Mouse (Mus musculus): ENCODE data around the gene Tssk3. TPM values are rescaled to one million over a fixed set of nuclear protein-coding genes. Genes with fewer than 3 reads are reported as not detected.

Tssk3 gene
- polyA plus RNA-seq, 1 experiment from 2014 or later: not detected

DNA sequence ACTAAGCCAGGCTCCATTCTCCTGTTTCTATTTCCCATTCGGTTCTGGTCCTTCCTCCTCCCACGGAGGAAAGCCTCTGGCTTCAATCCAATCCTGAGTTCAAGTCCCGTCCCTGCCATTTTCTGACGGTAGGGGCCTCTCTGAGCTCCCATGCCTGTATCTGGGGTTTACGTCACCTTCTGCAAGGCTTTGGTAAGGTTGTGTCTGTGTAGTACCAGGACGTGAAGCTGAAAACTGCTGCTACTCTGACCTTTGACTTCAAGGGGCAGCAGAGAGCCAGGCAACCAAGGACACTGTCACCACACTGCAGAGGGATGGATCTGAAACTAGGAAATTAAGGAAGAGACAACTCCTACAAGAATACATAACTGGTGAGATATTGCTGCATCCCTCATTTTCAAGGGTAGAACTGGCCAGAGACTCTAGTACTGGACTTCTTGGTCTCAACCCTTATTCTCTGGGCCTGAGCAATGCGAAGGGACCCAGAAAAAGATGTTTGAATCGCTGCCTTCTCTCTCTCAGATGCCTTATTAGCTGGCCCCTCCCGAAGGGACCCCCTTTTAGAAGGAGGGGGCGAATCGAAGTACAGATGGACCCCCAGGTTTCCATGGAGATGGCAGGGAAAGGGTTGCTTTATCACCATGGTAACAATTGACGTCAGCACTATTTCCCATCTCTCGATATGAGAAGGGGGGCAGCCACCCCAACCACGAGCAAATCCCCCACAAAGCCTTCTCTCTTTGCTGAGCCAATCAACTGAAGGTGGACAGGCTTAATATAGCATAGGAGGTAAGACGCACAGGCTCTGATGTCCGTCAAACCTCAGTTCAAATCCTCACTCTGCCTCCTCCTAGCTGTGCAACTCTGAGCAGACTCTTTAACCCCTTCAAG is 5.1 kb upstream of the Tssk3 start:
- 27% methylated on average over 16 of the region's 16 CpGs for WGBS
- Histone ChIP-seq H3K36me3 (ENCODE audit: control insufficient read depth, insufficient read depth, low read length) (no peaks in the 10 kb centered on the region), H3K9ac (ENCODE audit: low read length) (peak overlapping the region; percentile 13; the same call in 1 of the 2 replicates), H3K9me3 (ENCODE audit: control insufficient read depth, low read length) (no peaks in the 10 kb centered on the region), H3K27ac (ENCODE audit: low read depth, low read length) (no peak overlapping the region), H3K4me3 (ENCODE audit: low read depth, low read length) (no peak overlapping the region), H3K4me1 (replicated peaks; ENCODE audit: control insufficient read depth, insufficient read depth, low read length) (peaks cover 19% of the 10 kb centered on the region), H3K27me3 (ENCODE audit: control insufficient read depth, insufficient read depth, low read length) (peaks cover 12% of the 10 kb centered on the region), H3K4me2 (ENCODE audit: low read depth, low read length, severe bottlenecking) (no peak overlapping the region)
- ATAC-seq (replicated peaks; ENCODE audit: low FRiP score) (no peak), DNase-seq (ENCODE audit: low spot score) (no peak)

- no peak overlapping the region for H3K4me3 ChIP-seq (ENCODE audit: low read depth, low read length)
- no peaks in the 10 kb centered on the region for H3K9me3 ChIP-seq (ENCODE audit: control insufficient read depth, low read length)
- no peak for DNase-seq (ENCODE audit: low spot score)
- 64% methylated on average over 7 of the region's 7 CpGs for WGBS
- no peaks in the 10 kb centered on the region for H3K36me3 ChIP-seq (ENCODE audit: control insufficient read depth, insufficient read depth, low read length)
- H3K4me1 ChIP-seq (replicated peaks; ENCODE audit: control insufficient read depth, insufficient read depth, low read length): peaks cover 21% of the 10 kb centered on the region
- no peak overlapping the region for H3K9ac ChIP-seq (ENCODE audit: low read length)
- no peak for ATAC-seq (replicated peaks; ENCODE audit: low FRiP score)
- no peak overlapping the region for H3K4me2 ChIP-seq (ENCODE audit: low read depth, low read length, severe bottlenecking)
- H3K27me3 ChIP-seq (ENCODE audit: control insufficient read depth, insufficient read depth, low read length): peaks cover 17% of the 10 kb centered on the region
- no peak overlapping the region for H3K27ac ChIP-seq (ENCODE audit: low read depth, low read length)
Measured at GRCm38 (mm10) chr4:129494681-129495080, 3.9 kb upstream of the Tssk3 start.

- ATAC-seq (replicated peaks; ENCODE audit: low FRiP score): no peak
- no peaks in the 10 kb centered on the region; the same call in 1 of the 2 replicates for H3K36me3 ChIP-seq (ENCODE audit: control insufficient read depth, insufficient read depth, low read length)
Measured at GRCm38 (mm10) chr4:129481090-129481489, 9.7 kb downstream of the Tssk3 start.

GRCm38 (mm10) chr4:129479863-129480262 is 11.0 kb downstream of the Tssk3 start:
- H3K4me3 ChIP-seq (ENCODE audit: low read depth, low read length): no peak overlapping the region
- DNase-seq (ENCODE audit: low spot score): no peak
- H3K4me2 ChIP-seq (ENCODE audit: low read depth, low read length, severe bottlenecking): no peak overlapping the region
- no peak overlapping the region for H3K9ac ChIP-seq (ENCODE audit: low read length)
- H3K27ac ChIP-seq (ENCODE audit: low read depth, low read length): no peak overlapping the region
- H3K27me3 ChIP-seq (ENCODE audit: control insufficient read depth, insufficient read depth, low read length): no peaks in the 10 kb centered on the region
- 79% methylated on average over 3 of the region's 3 CpGs for WGBS
- H3K36me3 ChIP-seq (ENCODE audit: control insufficient read depth, insufficient read depth, low read length): no peaks in the 10 kb centered on the region; the same call in 1 of the 2 replicates
- ATAC-seq (replicated peaks; ENCODE audit: low FRiP score): no peak
- H3K4me1 ChIP-seq (replicated peaks; ENCODE audit: control insufficient read depth, insufficient read depth, low read length): no peaks in the 10 kb centered on the region
- H3K9me3 ChIP-seq (ENCODE audit: control insufficient read depth, low read length): no peaks in the 10 kb centered on the region

More at GRCm38 (mm10) chr4:129481090-129481489, 9.7 kb downstream of the Tssk3 start:
- Histone ChIP-seq H3K4me3 (ENCODE audit: low read depth, low read length) (no peak overlapping the region), H3K27me3 (ENCODE audit: control insufficient read depth, insufficient read depth, low read length) (no peaks in the 10 kb centered on the region), H3K27ac (ENCODE audit: low read depth, low read length) (no peak overlapping the region), H3K4me2 (ENCODE audit: low read depth, low read length, severe bottlenecking) (no peak overlapping the region), H3K9ac (ENCODE audit: low read length) (no peak overlapping the region), H3K4me1 (replicated peaks; ENCODE audit: control insufficient read depth, insufficient read depth, low read length) (no peaks in the 10 kb centered on the region), H3K9me3 (ENCODE audit: control insufficient read depth, low read length) (no peaks in the 10 kb centered on the region)
- no peak for DNase-seq (ENCODE audit: low spot score)
- 91% methylated on average over 1 of the region's 1 CpGs for WGBS

- H3K4me3 ChIP-seq (ENCODE audit: low read depth, low read length): no peak overlapping the region
- no peak overlapping the region for H3K4me2 ChIP-seq (ENCODE audit: low read depth, low read length, severe bottlenecking)
- no peak for ATAC-seq (replicated peaks; ENCODE audit: low FRiP score)
- no peak overlapping the region for H3K9ac ChIP-seq (ENCODE audit: low read length)
- DNase-seq (ENCODE audit: low spot score): no peak
- H3K9me3 ChIP-seq (ENCODE audit: control insufficient read depth, low read length): no peaks in the 10 kb centered on the region
- WGBS: 89% methylated on average over 11 of the region's 11 CpGs
- no peaks in the 10 kb centered on the region for H3K27me3 ChIP-seq (ENCODE audit: control insufficient read depth, insufficient read depth, low read length)
- no peak overlapping the region for H3K27ac ChIP-seq (ENCODE audit: low read depth, low read length)
- no peaks in the 10 kb centered on the region for H3K4me1 ChIP-seq (replicated peaks; ENCODE audit: control insufficient read depth, insufficient read depth, low read length)
- no peaks in the 10 kb centered on the region; the same call in 1 of the 2 replicates for H3K36me3 ChIP-seq (ENCODE audit: control insufficient read depth, insufficient read depth, low read length)
Measured at GRCm38 (mm10) chr4:129476047-129476446, 14.8 kb downstream of the Tssk3 start.

- ATAC-seq (replicated peaks; ENCODE audit: low FRiP score): no peak
Measured at GRCm38 (mm10) chr4:129464286-129464815, 26.5 kb downstream of the Tssk3 start.

GRCm38 (mm10) chr4:129463097-129464059 is 27.4 kb downstream of the Tssk3 start:
- Histone ChIP-seq H3K9ac (ENCODE audit: low read length) (no peak overlapping the region), H3K4me1 (replicated peaks; ENCODE audit: control insufficient read depth, insufficient read depth, low read length) (peaks cover 6% of the 10 kb centered on the region), H3K27ac (ENCODE audit: low read depth, low read length) (no peak overlapping the region), H3K9me3 (ENCODE audit: control insufficient read depth, low read length) (no peaks in the 10 kb centered on the region), H3K36me3 (ENCODE audit: control insufficient read depth, insufficient read depth, low read length) (no peaks in the 10 kb centered on the region; the same call in 1 of the 2 replicates), H3K27me3 (ENCODE audit: control insufficient read depth, insufficient read depth, low read length) (no peaks in the 10 kb centered on the region), H3K4me2 (ENCODE audit: low read depth, low read length, severe bottlenecking) (no peak overlapping the region), H3K4me3 (ENCODE audit: low read depth, low read length) (no peak overlapping the region)
- ATAC-seq (replicated peaks; ENCODE audit: low FRiP score): no peak
- DNase-seq (ENCODE audit: low spot score): no peak
- WGBS: 87% methylated on average over 24 of the region's 24 CpGs

More at GRCm38 (mm10) chr4:129464286-129464815, 26.5 kb downstream of the Tssk3 start:
- Histone ChIP-seq H3K27ac (ENCODE audit: low read depth, low read length) (no peak overlapping the region), H3K4me3 (ENCODE audit: low read depth, low read length) (no peak overlapping the region), H3K27me3 (ENCODE audit: control insufficient read depth, insufficient read depth, low read length) (no peaks in the 10 kb centered on the region), H3K36me3 (ENCODE audit: control insufficient read depth, insufficient read depth, low read length) (no peaks in the 10 kb centered on the region; the same call in 1 of the 2 replicates), H3K9me3 (ENCODE audit: control insufficient read depth, low read length) (no peaks in the 10 kb centered on the region), H3K4me2 (ENCODE audit: low read depth, low read length, severe bottlenecking) (no peak overlapping the region), H3K4me1 (replicated peaks; ENCODE audit: control insufficient read depth, insufficient read depth, low read length) (peaks cover 6% of the 10 kb centered on the region), H3K9ac (ENCODE audit: low read length) (no peak overlapping the region)
- DNase-seq (ENCODE audit: low spot score): no peak
- 88% methylated on average over 4 of the region's 4 CpGs for WGBS

GRCm38 (mm10) chr4:129462118-129462517 is 28.7 kb downstream of the Tssk3 start:
- Histone ChIP-seq H3K9ac (ENCODE audit: low read length) (peak overlapping the region; percentile 75), H3K27me3 (ENCODE audit: control insufficient read depth, insufficient read depth, low read length) (no peaks in the 10 kb centered on the region), H3K27ac (ENCODE audit: low read depth, low read length) (no peak overlapping the region), H3K4me2 (ENCODE audit: low read depth, low read length, severe bottlenecking) (peak overlapping the region; percentile 81), H3K36me3 (ENCODE audit: control insufficient read depth, insufficient read depth, low read length) (no peaks in the 10 kb centered on the region; the same call in 1 of the 2 replicates), H3K4me3 (ENCODE audit: low read depth, low read length) (peak overlapping the region; percentile 93), H3K9me3 (ENCODE audit: control insufficient read depth, low read length) (no peaks in the 10 kb centered on the region), H3K4me1 (replicated peaks; ENCODE audit: control insufficient read depth, insufficient read depth, low read length) (peaks cover 6% of the 10 kb centered on the region)
- WGBS: 49% methylated on average over 3 of the region's 3 CpGs
- DNase-seq (ENCODE audit: low spot score) (no peak), ATAC-seq (replicated peaks; ENCODE audit: low FRiP score) (no peak)

Measured in forebrain, embryonic 11.5 days (tissue).